Mouse (Mus musculus) thymus, adult 2 months (tissue): ENCODE results near the gene Smu1.

ENCODE experiments used
- CTCF ChIP-seq: fragments of 200-500 bp; IDR thresholded peaks from 2 replicates; pipeline ENCODE4 v1.5.1; 2012; ENCODE audit warnings: mild to moderate bottlenecking, control low read depth, low read length, moderate library complexity, borderline replicate concordance; ENCODE audit not compliant: control insufficient read depth, poor library complexity, insufficient read depth; ENCODE audit errors: extremely low read depth
- POLR2A ChIP-seq: fragments of 200-500 bp; IDR thresholded peaks from 2 replicates; pipeline ENCODE4 v1.6.1; 2012; ENCODE audit warnings: mild to moderate bottlenecking, low read length, control low read depth, moderate library complexity; ENCODE audit not compliant: control insufficient read depth, poor library complexity, insufficient read depth; ENCODE audit errors: extremely low read depth

- no peak for TF ChIP-seq POLR2A
- no peak for TF ChIP-seq CTCF
These were observed 18.7 kb upstream of the Smu1 start for GRCm38 (mm10) chr4:40776416-40776815.
